Mouse (Mus musculus): ENCODE results near the gene Ube2d2b. TPM values are rescaled to one million over a fixed set of nuclear protein-coding genes. Genes with fewer than 3 reads are reported as not detected.

The Ube2d2b gene
- 0.15 TPM in 1 of 2 replicates, not detected in the other for polyA plus RNA-seq (2015; fragmentation: Nextera tagmentation; extraction: Ambion mirVana)

DNA sequence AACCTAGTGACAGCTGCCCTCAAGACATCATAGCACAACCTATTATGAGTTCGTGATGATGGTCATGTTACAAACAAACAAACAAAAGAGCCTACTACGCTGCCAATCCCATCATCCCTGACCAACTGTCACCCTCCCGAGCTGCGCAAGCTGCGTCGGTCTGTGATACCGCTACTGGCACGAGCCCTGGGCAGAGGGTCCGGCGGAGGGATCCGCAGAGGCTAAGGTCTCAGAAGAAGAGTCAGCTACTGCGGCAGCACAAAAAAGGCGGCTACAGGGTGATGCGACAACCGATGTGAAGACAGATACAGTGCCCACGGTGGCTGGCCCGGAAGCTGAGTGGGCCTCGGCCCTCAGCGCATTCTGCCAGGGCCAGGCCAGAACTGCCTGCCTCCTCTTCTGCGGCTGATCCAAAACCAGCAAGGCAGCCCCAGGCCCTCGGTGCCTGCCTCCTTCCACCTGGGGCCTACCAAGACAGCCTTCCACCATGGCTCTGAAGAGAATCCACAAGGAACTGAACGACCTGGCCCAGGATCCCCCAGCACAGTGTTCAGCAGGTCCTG lies at the start of gene Ube2d2b:
Gene Ube2d2b, plus strand, starts transcription at position 102 of the 563 bp plus-strand sequence.

DNA sequence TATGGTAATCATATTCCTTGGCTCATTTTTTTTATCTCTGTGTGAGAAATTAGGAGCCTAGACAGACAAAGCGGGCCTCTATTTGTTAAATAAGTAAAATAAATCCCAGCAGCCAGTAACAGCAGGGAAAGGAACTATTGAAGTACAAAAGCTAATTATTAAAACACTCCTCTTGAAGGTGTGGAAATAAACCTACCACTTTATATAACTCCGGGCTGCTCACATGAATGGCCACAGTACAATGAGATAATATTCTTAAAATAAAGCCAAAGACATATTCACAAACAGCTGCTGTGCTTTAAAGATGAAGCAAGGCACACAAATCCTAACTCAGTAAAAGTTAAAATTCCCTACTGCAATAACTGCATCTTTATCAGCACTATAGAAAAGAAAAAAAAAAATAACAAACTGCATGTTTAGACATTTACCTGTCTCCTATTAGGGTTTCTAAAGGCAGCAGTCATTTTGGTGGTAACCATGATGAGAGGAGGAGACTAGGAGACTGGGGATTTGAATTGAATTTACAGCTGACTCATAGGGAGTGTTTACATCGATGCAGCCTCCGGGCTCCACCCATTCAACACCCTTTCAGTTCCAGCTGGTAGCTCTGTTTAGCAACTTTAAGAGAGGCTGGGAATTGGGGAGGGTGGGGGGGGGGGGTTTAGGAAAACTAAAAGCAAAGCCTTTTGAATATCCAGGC lies 44.8 kb downstream of the Ube2d2b start, which contains the start of gene Evi5:
Gene Evi5, minus strand, starts transcription at position 547 of the 700 bp plus-strand sequence.

Other genes with a start within 250 kb of the Ube2d2b start
- 17.2 and 21.3 TPM in 2 replicates for gene Rpap2, start 232.7 kb upstream of the Ube2d2b start, polyA plus RNA-seq (2015; fragmentation: Nextera tagmentation; extraction: Ambion mirVana)
- 28.1 and 28.3 TPM in 2 replicates for gene Glmn, start 232.2 kb upstream of the Ube2d2b start, polyA plus RNA-seq (2015; fragmentation: Nextera tagmentation; extraction: Ambion mirVana)
- gene Gfi1, start 104.1 kb upstream of the Ube2d2b start, polyA plus RNA-seq (2015; fragmentation: Nextera tagmentation; extraction: Ambion mirVana) = 0.13 and 0.21 TPM in 2 replicates
- 65.8 and 76.6 TPM in 2 replicates for gene Evi5, start 45.0 kb downstream of the Ube2d2b start, polyA plus RNA-seq (2015; fragmentation: Nextera tagmentation; extraction: Ambion mirVana)
- 39.0 and 41.4 TPM in 2 replicates for gene Rpl5, start 70.4 kb downstream of the Ube2d2b start, polyA plus RNA-seq (2015; fragmentation: Nextera tagmentation; extraction: Ambion mirVana)
- 14.5 and 20.8 TPM in 2 replicates for gene Fam69a, start 157.0 kb downstream of the Ube2d2b start, polyA plus RNA-seq (2015; fragmentation: Nextera tagmentation; extraction: Ambion mirVana)
- gene Mtf2, start 235.6 kb downstream of the Ube2d2b start, polyA plus RNA-seq (2015; fragmentation: Nextera tagmentation; extraction: Ambion mirVana) = 39.4 and 47.8 TPM in 2 replicates